Mouse (Mus musculus): ENCODE results near the gene Ldlrad1.

GRCm38 (mm10) chr4:107180746-107181145 lies 28.2 kb upstream of the Ldlrad1 start:
- no peak for TF ChIP-seq CTCF (IDR thresholded peaks at IDR 0.05; ENCODE audit: low read depth)
- no peak for TF ChIP-seq EP300 (IDR thresholded peaks at IDR 0.05; ENCODE audit: low read depth)
